Mouse (Mus musculus): Measurements from ENCODE around the gene Ank.
"Not testable (repeated sequence)": the region's sequence is repeated elsewhere in the genome, so short reads cannot be mapped to it uniquely, and the experiment has no call there.

Gene Ank

GRCm38 (mm10) chr15:27467081-27467491 is 609 bp downstream of the Ank start:
- DNase-seq (ENCODE audit: low spot score): no peak

GRCm38 (mm10) chr15:27467641-27468040 is 1.2 kb downstream of the Ank start:
- DNase-seq (ENCODE audit: low spot score): peak; percentile 12

- peak; percentile 29 for DNase-seq (ENCODE audit: low spot score)
Measured at GRCm38 (mm10) chr15:27468822-27469488, 2.5 kb downstream of the Ank start.

DNA sequence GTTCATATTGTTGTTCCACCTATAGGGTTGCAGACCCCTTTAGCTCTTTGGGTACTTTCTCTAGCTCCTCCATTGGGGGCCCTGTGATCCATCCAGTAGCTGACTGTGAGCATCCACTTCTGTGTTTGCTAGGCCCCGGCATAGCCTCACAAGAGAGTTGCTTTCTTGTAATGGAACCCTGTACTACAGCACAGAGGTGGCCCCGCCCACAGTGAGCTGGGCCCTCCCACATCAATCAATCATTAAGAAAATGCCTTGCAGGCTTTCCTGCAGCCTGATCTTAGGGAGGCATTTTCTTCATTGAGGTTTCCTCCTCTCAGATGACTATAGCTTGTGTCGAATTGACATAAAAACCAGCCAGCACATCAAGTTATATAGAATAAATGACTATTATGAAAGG is 3.9 kb downstream of the Ank start:
- not testable (repeated sequence) for DNase-seq (ENCODE audit: low spot score)

DNA sequence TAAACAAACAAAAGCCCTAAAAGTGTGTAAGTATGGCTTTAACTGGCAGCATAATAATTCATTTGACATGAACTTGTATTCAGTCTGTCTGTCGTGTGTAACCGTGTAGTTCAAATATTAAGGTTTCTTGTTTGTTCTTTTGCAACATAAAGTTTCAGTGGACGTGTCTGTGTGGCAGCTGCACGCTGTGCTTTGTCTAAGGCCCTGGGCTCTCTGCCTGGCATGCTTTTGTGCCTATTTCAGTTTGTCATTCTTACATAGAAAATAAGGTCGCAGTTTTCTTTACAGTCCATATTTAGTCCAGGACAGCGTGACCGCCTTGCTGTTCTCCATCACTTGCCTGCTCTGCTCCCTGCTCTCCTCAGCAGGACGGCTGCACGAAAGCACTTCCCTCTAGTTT is 5.8 kb downstream of the Ank start:
- DNase-seq (ENCODE audit: low spot score): no peak

DNA sequence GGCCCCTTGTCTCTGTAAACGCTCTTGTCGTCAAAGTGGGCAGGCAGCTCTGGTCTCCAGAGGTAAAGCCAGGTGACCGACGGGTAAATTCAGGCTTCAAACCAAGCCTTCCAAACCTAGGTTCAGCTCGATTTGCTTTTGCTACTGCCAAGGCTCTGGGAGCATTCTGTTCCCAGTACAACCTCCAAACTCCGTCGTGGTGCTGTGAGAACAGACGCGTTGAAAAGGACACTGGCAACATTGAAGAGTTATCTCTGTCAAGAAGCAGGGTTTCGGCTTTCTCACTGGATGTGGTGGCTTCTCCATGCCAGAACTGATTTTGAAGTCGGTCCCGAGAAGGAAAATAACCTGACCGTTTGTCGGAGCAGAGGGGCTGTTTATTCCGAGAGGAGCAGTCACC is 9.5 kb downstream of the Ank start:
- no peak for DNase-seq (ENCODE audit: low spot score)

GRCm38 (mm10) chr15:27476671-27477070 is 10.2 kb downstream of the Ank start:
- DNase-seq (ENCODE audit: low spot score): no peak

- no peak for DNase-seq (ENCODE audit: low spot score)
Measured at GRCm38 (mm10) chr15:27477159-27477558, 10.7 kb downstream of the Ank start.

- DNase-seq (ENCODE audit: low spot score): no peak
Measured at GRCm38 (mm10) chr15:27477630-27478029, 11.2 kb downstream of the Ank start.

- no peak for DNase-seq (ENCODE audit: low spot score)
Measured at GRCm38 (mm10) chr15:27480333-27481015, 14.0 kb downstream of the Ank start.

DNA sequence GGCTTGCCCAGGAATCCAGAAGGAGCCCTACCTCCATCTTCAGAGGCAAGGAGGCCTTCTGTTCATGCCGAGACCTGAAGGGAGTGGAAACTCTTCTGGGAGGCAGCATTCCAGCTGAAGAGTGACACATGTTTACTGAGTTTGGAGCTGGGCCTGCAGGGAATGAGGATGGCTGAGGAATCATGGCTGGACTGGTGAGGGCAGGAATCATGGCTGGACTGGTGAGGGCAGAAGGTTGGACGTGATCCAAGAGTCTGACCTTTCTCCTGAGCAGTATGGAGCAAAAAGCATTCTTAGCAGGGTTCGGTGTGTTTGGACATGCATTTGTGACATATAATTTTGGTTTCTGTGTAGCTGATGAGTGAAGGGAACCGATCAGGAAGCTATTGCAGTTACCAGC is 15.5 kb downstream of the Ank start:
- no peak for DNase-seq (ENCODE audit: low spot score)

DNA sequence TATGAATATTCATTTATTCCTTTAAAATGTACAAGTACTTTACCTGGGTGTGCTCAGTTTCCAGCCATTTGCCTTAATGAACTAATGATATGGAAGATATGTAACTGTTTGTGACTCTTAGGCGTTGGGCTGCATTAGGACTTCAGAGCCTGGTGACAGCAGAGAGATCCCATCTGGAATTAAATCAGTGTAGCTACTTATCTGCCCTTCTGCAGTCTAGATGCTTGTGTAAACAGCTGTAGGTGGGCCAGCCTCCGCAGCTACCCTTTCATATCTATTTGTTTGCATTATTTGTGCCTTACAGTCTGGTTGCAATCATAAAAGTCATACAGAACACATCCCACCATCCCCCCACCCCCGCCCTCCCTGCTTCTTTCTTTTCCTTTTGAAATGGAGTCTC is 16.7 kb downstream of the Ank start:
- no peak for DNase-seq (ENCODE audit: low spot score)

DNA sequence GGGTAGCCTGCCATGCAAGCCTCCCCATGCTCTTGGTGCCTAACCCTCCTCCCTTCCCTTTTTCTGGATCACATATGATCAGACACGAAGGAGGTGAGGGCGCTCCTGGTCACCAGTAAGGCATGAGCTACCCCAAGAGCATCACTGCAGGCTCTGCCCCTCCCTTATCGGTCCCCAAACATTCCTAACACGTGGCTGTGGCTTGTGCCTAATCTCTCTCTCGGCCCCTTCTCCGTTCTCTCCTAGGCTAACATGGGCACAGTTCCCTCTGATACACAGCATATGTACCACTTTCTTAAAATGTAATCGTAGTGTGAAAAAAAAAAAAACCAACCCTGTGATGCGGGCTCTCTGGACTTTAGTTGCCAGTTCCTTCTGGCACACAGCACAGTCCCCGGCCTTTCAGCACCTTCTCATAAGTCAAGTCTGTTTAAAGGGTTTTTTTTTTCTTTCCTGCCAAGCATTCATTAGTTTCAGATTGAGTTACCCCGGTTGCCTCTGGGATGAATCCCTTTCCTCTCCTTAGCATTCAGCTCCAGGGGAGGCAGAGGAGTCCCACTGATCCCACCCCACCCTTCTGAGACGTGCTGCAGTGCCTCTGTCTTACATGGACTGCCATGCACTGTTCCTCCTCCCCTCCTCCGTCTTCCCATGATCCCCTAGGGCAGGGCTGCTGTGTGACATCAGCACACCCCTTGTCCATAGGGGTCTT is 19.2 kb downstream of the Ank start:
- DNase-seq (ENCODE audit: low spot score): no peak

DNA sequence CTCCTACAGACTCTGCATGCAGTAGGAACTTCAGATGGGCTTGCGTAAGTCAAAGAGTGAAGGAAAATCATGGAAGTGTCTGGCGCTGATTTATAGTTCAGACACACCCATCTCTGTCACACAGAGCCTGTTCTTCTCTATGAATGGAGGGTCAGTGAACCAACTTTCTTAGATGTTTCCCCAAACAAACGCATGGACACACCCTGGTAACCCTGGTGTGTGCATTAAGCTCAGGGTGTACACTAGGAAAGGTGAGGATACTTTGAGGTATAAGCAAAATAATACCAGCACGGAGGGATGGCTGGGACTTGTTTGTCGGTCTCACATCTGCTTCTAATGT is 19.8 kb downstream of the Ank start:
- no peak for DNase-seq (ENCODE audit: low spot score)

- no peak for DNase-seq (ENCODE audit: low spot score)
Measured at GRCm38 (mm10) chr15:27487059-27487458, 20.6 kb downstream of the Ank start.

- DNase-seq (ENCODE audit: low spot score): no peak
Measured at GRCm38 (mm10) chr15:27488042-27488441, 21.6 kb downstream of the Ank start.

GRCm38 (mm10) chr15:27490676-27491075 is 24.2 kb downstream of the Ank start:
- no peak for DNase-seq (ENCODE audit: low spot score)

- DNase-seq (ENCODE audit: low spot score): no peak
Measured at GRCm38 (mm10) chr15:27491425-27492070, 25.1 kb downstream of the Ank start.

GRCm38 (mm10) chr15:27492156-27492555 is 25.7 kb downstream of the Ank start:
- DNase-seq (ENCODE audit: low spot score): no peak

GRCm38 (mm10) chr15:27492734-27493133 is 26.3 kb downstream of the Ank start:
- DNase-seq (ENCODE audit: low spot score): no peak

DNA sequence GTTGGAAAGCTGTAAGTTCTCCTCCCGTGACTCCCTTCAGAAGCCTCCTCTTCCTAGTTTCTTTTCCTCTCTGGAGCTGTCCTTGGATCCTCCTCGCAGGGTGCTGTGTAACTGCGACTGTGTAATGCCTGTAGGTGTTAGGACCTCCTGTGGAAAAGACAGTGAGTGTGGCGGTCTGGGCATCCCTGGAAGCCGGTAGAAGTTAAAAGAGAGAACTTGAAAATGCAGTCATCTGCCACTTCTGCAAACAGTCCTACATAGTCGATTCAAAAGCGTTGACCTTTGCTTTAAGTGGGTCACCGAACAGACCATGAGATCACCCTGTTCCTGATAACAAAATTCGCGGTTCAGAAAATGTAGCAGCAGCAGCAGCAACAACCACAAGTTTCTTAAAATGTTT is 27.0 kb downstream of the Ank start:
- DNase-seq (ENCODE audit: low spot score): no peak

DNA sequence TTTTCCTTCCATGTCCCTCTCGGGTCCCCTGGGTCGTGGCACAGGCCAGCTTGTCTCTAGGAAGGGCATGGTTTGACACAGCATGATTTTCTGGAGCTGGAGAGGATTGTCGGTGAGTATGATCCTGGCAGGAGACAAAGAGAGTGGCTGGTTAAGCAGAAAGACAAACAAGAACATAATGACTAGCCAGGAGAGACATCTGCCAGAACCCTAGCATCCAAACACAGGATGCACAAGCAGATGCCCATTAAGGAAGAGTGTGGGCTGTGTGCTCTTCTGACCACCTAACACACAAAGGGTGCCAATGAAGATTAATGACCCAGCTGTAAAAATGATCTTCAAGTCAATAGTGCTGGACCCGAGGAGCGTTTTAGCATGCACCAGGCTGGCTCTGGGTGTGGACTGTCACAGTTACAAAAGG is 29.5 kb downstream of the Ank start:
- DNase-seq (ENCODE audit: low spot score): no peak
